Mouse (Mus musculus): ENCODE results near the gene Ak9. TPM values are rescaled to one million over a fixed set of nuclear protein-coding genes. Genes with fewer than 3 reads are reported as not detected.

The Ak9 gene
- polyA plus RNA-seq, 1 experiment from 2014 or later, result 0.35 TPM

DNA sequence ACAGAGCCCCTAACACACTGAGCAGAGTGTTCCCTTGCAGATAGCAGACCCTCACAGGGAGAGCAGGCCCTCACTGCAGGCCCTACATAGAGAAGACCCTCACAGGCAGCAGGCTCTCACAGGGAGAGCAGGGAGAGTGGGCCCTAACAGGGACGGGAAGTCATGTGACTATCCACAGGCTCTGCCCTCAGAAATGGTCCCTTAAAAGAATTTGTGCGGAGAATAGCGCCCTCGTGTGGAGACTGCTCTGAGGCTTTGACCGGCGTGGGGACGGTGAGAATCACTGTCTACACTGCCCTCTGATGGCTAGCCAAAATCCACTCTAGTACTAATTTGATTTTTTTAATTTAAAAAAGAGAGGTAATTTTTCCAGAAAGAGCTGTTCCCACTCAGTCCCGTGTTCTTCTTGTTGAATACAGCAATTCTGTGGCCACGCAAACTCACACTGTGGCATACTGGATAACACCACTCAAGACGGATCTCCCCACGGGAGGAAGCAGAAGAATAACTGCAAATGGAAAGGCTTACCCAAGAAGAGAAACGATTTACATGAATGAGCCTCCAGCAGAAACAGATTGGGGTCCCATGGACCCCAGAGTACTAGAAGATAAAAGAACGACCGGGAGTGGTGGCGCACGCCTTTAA lies 14.9 kb upstream of the Ak9 start:
- Histone ChIP-seq H3K36me3 (no peaks in the 10 kb centered on the region; the same call in 1 of the 2 replicates), H3K9me3 (replicated peaks) (no peaks in the 10 kb centered on the region), H3K4me1 (peaks cover 13% of the 10 kb centered on the region), H3K4me3 (no peak overlapping the region), H3K9ac (peak overlapping the region; percentile 50; the same call in 1 of the 2 replicates), H3K27me3 (no peaks in the 10 kb centered on the region), H3K27ac (no peak overlapping the region), H3K4me2 (replicated peaks) (no peak overlapping the region)
- WGBS, result 39% methylated on average over 16 of the region's 16 CpGs
- peak; percentile 90 for ATAC-seq (ENCODE audit: low FRiP score)

DNA sequence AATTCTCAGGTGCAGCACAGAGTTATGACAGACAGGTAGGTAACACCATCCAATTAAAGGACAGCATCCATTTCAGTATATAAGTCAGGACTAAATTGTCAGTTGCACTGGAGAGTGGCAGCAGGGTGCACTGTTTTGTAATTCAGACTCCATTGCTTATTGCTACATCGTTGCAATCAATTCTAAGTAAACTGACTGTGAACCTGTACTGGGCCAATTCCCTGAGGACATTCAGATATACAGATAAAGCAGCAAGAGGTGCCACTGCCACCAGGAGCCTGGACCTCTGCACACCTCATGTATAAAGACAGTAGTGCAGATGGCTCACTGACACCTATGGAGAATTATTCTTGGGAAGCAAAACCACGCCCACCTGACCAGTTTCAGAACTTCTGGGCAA lies 12.8 kb upstream of the Ak9 start:
- H3K4me3 ChIP-seq, result no peak overlapping the region
- 92% methylated on average over 2 of the region's 2 CpGs for WGBS
- ATAC-seq (ENCODE audit: low FRiP score), result no peak

DNA sequence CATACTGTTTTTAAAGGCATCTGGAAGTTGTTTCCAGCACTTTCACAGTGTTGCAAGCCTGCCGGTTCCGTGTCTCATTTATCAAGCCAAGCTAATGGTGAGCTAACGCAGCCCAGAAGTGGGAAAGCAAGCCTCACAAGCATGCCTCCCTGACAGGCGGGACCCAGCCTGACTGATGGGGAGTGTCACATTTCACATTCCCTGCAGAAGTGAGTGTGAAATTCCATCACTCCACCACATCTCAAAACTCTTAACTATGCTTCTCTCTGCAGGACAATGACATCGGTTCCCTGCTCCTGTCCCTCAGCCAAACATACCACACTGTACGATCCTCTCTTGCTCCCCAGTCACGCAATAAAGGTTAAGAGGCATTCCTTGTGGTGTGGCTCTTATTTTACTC lies 10.8 kb upstream of the Ak9 start:
- 15% methylated on average over 7 of the region's 7 CpGs for WGBS
- no peak for ATAC-seq (ENCODE audit: low FRiP score)
- H3K36me3 ChIP-seq, result no peaks in the 10 kb centered on the region
- no peak overlapping the region for H3K9ac ChIP-seq
- H3K4me1 ChIP-seq, result peaks cover 23% of the 10 kb centered on the region
- H3K27me3 ChIP-seq, result no peaks in the 10 kb centered on the region
- no peak overlapping the region for H3K4me3 ChIP-seq
- no peaks in the 10 kb centered on the region for H3K9me3 ChIP-seq (replicated peaks)
- H3K4me2 ChIP-seq (replicated peaks), result no peak overlapping the region
- H3K27ac ChIP-seq, result no peak overlapping the region

More for the DNA sequence above, 12.8 kb upstream of the Ak9 start:
- Histone ChIP-seq H3K36me3 (no peaks in the 10 kb centered on the region), H3K9ac (no peak overlapping the region), H3K27me3 (no peaks in the 10 kb centered on the region), H3K27ac (no peak overlapping the region), H3K4me1 (peaks cover 23% of the 10 kb centered on the region), H3K9me3 (replicated peaks) (no peaks in the 10 kb centered on the region), H3K4me2 (replicated peaks) (no peak overlapping the region)

DNA sequence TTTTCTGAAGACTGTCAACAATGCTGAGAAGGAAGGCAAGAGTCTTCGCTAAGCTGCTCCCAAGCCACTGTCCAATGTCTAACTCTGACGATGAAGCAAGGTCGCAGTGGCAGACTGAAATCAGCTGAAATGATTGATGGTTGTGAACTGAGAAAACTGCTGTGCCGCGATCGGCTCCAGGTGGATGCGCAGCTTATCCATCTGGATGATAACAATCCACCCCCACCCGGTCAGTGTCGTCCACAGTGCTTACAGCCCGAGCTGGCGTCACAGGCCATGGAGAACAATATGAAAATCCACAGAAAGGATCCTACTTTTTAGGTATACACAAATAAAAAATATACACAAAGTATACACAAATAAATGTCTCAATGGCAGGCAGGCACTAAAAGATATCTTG lies 9.0 kb upstream of the Ak9 start:
- no peaks in the 10 kb centered on the region for H3K36me3 ChIP-seq
- WGBS, result 56% methylated on average over 11 of the region's 11 CpGs
- peaks cover 18% of the 10 kb centered on the region for H3K4me1 ChIP-seq
- no peaks in the 10 kb centered on the region for H3K9me3 ChIP-seq (replicated peaks)
- H3K4me2 ChIP-seq (replicated peaks), result 0 out of 2 replicates have a peak overlapping the region, but pooled peaks have one; percentile 20
- H3K27ac ChIP-seq, result peak overlapping the region; percentile 45
- H3K27me3 ChIP-seq, result no peaks in the 10 kb centered on the region
- no peak overlapping the region for H3K4me3 ChIP-seq
- peak; percentile 79 for ATAC-seq (ENCODE audit: low FRiP score)
- no peak overlapping the region for H3K9ac ChIP-seq

GRCm38 (mm10) chr10:41295145-41295544 lies 8.6 kb upstream of the Ak9 start:
- Histone ChIP-seq H3K9me3 (replicated peaks) (no peaks in the 10 kb centered on the region), H3K9ac (no peak overlapping the region), H3K27ac (0 out of 2 replicates have a peak overlapping the region, but pooled peaks have one; percentile 45), H3K36me3 (no peaks in the 10 kb centered on the region), H3K27me3 (no peaks in the 10 kb centered on the region), H3K4me2 (replicated peaks) (0 out of 2 replicates have a peak overlapping the region, but pooled peaks have one; percentile 20), H3K4me3 (no peak overlapping the region), H3K4me1 (peaks cover 18% of the 10 kb centered on the region)
- peak; percentile 78 for ATAC-seq (ENCODE audit: low FRiP score)
- 27% methylated on average over 7 of the region's 7 CpGs for WGBS

GRCm38 (mm10) chr10:41300161-41300560 lies 3.6 kb upstream of the Ak9 start:
- no peak overlapping the region for H3K27ac ChIP-seq
- no peaks in the 10 kb centered on the region for H3K36me3 ChIP-seq
- 59% methylated on average over 1 of the region's 1 CpGs for WGBS
- H3K27me3 ChIP-seq, result no peaks in the 10 kb centered on the region
- no peak overlapping the region for H3K4me3 ChIP-seq
- no peak overlapping the region for H3K4me2 ChIP-seq (replicated peaks)
- no peak for ATAC-seq (ENCODE audit: low FRiP score)
- no peak overlapping the region for H3K9ac ChIP-seq
- H3K4me1 ChIP-seq, result peaks cover 11% of the 10 kb centered on the region
- no peaks in the 10 kb centered on the region for H3K9me3 ChIP-seq (replicated peaks)

DNA sequence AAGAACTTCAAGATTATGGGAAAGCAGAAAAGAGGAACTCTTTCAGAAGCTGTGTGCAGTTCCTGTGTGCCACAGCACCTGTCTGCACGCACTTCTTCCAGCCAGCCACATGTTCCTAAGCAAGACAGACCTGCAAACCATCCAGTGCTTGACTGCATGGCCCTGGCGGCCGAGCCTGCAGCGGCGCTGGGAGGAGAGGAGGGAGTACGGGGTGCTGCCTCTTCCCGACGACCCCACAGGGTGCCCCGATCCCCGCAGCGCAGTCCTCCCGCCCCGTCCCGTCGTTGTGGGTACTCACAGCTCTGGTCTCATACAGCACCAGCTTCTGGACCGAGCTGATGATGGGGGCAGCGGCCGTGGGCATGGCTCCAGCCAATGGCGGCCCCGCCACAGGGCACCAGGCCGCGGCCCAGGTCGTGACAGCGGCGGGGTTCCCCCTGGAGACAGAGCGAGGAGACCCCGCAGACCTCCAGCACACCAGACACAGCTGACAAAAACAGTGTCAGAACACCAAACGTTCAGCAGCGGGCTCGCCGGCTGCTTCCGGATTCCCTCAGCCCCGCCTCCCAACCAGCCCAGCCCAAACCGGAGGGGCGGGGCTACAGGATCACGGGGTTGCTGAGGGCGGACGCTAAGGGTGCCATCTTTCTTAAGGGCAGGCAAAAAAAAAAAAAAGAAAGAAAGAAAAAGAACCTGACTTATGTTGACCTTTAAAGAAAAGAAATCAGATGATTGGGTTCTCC lies 920 bp upstream of the Ak9 start, which contains the start of gene Fig4:
Gene Fig4 (minus strand): TSS at position 572 of the 743 bp plus-strand sequence.
- peak within 1 kb of the TSS; percentile 78 for H3K27ac ChIP-seq
- H3K36me3 ChIP-seq, result no peaks in the 10 kb centered on the region
- ATAC-seq (ENCODE audit: low FRiP score), result peak; percentile 94
- no peaks in the 10 kb centered on the region for H3K9me3 ChIP-seq (replicated peaks)
- H3K9ac ChIP-seq, result peak within 1 kb of the TSS; percentile 75
- under 1% methylated on average over 38 of the region's 38 CpGs for WGBS
- H3K27me3 ChIP-seq, result no peaks in the 10 kb centered on the region
- peak within 1 kb of the TSS; percentile 87 for H3K4me2 ChIP-seq (replicated peaks)
- peak within 1 kb of the TSS; percentile 71 for H3K4me3 ChIP-seq
- H3K4me1 ChIP-seq, result peaks cover 9% of the 10 kb centered on the region

DNA sequence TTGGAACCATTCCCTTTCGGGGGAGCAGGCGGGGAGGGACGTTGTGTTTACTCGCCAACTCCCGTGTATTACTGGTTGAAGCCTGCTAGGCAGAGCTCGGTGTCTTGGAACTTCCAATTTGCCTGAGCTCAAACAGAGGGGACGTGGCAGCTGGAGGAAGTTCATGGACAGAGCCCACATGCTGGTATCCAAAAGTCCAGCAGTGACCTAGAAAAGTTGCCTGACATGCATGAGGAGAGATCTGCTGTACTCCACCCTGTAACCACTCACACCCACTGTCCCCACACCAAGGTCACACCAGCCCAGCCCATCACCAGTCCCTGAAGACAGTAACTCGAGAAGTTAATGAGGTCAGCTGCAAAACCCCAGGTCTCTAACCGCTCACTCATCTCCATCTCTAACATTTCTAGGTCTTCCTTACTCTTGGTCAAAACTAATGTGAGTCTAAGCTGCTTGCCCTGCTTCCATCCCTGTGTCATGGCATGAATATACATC lies 1.2 kb downstream of the Ak9 start:
- Histone ChIP-seq H3K27me3 (no peaks in the 10 kb centered on the region), H3K27ac (no peak overlapping the region), H3K36me3 (no peaks in the 10 kb centered on the region), H3K4me3 (no peak overlapping the region), H3K9me3 (replicated peaks) (no peaks in the 10 kb centered on the region), H3K4me2 (replicated peaks) (no peak overlapping the region), H3K9ac (no peak overlapping the region), H3K4me1 (peaks cover 9% of the 10 kb centered on the region)
- WGBS, result 81% methylated on average over 9 of the region's 9 CpGs
- no peak for ATAC-seq (ENCODE audit: low FRiP score)

DNA sequence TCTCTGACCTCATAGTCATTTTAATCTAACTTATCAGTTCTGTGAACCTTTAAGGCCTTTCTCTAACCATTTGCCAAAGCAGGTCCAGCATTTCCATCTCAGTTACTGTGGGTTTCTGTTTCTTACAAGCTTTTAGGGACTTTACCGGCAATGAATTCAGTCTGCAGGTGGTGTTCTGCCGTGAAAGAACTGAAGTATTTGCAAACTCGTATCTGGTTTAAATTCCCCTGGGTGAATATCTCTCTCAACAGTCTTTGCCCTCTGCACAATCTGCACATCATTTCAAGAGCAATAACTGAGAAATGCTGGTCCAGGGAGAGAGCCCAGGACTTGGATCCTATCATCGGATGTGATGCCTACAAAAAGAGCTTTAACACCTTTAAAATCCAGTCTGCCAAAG lies 4.4 kb downstream of the Ak9 start:
- H3K4me2 ChIP-seq (replicated peaks), result no peak overlapping the region
- H3K27me3 ChIP-seq, result no peaks in the 10 kb centered on the region
- WGBS, result 86% methylated on average over 4 of the region's 4 CpGs
- no peaks in the 10 kb centered on the region for H3K4me1 ChIP-seq
- no peak overlapping the region for H3K4me3 ChIP-seq
- no peak overlapping the region for H3K27ac ChIP-seq
- H3K9ac ChIP-seq, result no peak overlapping the region
- H3K36me3 ChIP-seq, result no peaks in the 10 kb centered on the region
- ATAC-seq (ENCODE audit: low FRiP score), result no peak
- no peaks in the 10 kb centered on the region for H3K9me3 ChIP-seq (replicated peaks)

DNA sequence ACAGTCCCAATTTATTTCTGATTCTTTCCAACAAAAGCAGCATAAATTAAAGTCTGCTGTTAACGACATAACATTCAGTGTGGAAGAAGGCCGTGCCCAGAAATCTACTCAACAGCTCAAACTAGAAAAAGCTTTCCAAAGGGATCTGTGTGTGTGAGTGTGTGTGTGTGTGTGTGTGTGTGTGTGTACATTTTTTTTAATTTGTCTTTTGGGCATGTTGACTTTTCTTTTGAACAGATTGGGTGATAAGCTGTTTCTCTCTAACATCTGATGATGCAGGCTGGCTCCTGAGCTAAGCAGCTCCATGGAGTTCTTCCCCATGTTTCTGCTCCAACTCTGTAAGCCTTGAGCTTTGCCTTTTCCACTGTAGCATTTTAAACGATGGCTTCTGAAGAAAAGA lies 12.1 kb downstream of the Ak9 start:
- H3K4me2 ChIP-seq (replicated peaks), result no peak overlapping the region
- ATAC-seq (ENCODE audit: low FRiP score), result no peak

DNA sequence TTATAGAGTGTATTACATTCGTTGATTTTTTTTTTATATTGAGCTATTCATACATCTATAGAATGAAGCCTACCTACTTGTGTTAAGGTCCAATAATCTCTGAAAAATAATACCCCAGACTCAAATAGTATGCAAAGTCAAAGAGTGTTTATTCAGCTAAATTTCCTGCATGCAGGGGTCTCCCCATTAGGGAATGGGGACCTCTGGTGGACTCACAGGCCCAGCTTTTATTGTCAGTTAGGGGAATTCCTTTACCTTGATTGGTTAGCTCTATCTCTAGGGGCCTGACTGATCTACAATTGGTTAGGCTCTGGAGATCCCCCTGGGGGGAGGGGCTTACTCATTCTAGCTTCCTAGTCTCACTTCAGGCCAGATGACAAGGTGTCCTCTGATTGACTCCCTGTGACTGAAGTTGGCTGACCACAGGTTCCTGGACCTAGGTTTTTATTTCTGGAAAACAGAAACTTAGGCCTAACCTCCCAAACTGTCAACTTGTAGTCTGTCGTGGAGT lies 28.8 kb downstream of the Ak9 start:
- Histone ChIP-seq H3K27ac (no peak overlapping the region), H3K4me2 (replicated peaks) (no peak overlapping the region), H3K9me3 (replicated peaks) (no peaks in the 10 kb centered on the region), H3K9ac (no peak overlapping the region), H3K36me3 (no peaks in the 10 kb centered on the region), H3K4me1 (no peaks in the 10 kb centered on the region), H3K4me3 (no peak overlapping the region), H3K27me3 (no peaks in the 10 kb centered on the region)
- WGBS, result 85% methylated on average over 2 of the region's 2 CpGs
- ATAC-seq (ENCODE audit: low FRiP score), result no peak

More for the DNA sequence above, 12.1 kb downstream of the Ak9 start:
- 88% methylated on average over 3 of the region's 3 CpGs for WGBS
- H3K4me1 ChIP-seq, result no peaks in the 10 kb centered on the region
- H3K4me3 ChIP-seq, result no peak overlapping the region
- H3K9ac ChIP-seq, result no peak overlapping the region
- H3K27ac ChIP-seq, result no peak overlapping the region
- no peaks in the 10 kb centered on the region for H3K9me3 ChIP-seq (replicated peaks)
- no peaks in the 10 kb centered on the region for H3K36me3 ChIP-seq
- no peaks in the 10 kb centered on the region for H3K27me3 ChIP-seq

DNA sequence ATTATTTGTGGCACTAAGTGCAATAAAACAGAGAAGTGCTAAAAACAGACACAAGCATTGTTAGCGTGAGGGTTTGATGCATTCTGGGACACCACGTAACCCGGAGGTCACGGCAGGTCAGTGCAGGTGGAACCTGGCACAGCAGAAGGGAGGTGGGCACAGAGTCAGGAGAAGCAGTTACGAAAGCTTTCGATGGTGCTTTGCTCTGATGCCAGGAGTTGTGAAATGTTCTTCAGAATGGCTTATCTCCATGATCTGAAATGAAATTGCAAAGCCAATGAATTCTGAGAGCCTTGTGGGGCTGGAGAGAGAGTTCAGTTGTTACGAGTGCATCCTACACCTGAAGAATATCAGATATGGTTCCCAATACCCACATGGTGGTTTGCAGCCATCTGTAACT lies 37.6 kb downstream of the Ak9 start:
- H3K4me2 ChIP-seq (replicated peaks), result no peak overlapping the region
- no peaks in the 10 kb centered on the region for H3K36me3 ChIP-seq
- no peak overlapping the region for H3K27ac ChIP-seq
- no peak for ATAC-seq (ENCODE audit: low FRiP score)
- WGBS, result 88% methylated on average over 7 of the region's 7 CpGs
- H3K4me1 ChIP-seq, result no peaks in the 10 kb centered on the region
- no peak overlapping the region for H3K4me3 ChIP-seq
- no peaks in the 10 kb centered on the region for H3K9me3 ChIP-seq (replicated peaks)
- H3K9ac ChIP-seq, result no peak overlapping the region
- no peaks in the 10 kb centered on the region for H3K27me3 ChIP-seq
